Mouse (Mus musculus) liver, embryonic 14 days (tissue): Measurements from ENCODE around the gene Tiparp. TPM values are rescaled to one million over a fixed set of nuclear protein-coding genes. Genes with fewer than 3 reads are reported as not detected.

Experiments used
- polyA plus RNA-seq: library from polyadenylated mRNA; depleted of rRNA; stranded (reverse); fragments of >200 nt; gene quantifications from 2 replicates; pipeline ENCODE4 v1.2.3, GENCODE M21; 2012; rRNA removed

Tiparp gene
- polyA plus RNA-seq, result 1.6 and 1.8 TPM in 2 replicates

GRCm38 (mm10) chr3:65527691-65528601 lies at the start of gene Tiparp:
Tiparp (plus strand) TSS chr3:65528410.

Other genes with a start within 250 kb of the Tiparp start
- 65.2 and 74.8 TPM in 2 replicates for gene Ssr3, start 135.8 kb upstream of the Tiparp start, polyA plus RNA-seq
- 0.43 and 0.46 TPM in 2 replicates for gene Lekr1, start 137.8 kb downstream of the Tiparp start, polyA plus RNA-seq